Mouse (Mus musculus): ENCODE measurements around the gene Col28a1.

DNA sequence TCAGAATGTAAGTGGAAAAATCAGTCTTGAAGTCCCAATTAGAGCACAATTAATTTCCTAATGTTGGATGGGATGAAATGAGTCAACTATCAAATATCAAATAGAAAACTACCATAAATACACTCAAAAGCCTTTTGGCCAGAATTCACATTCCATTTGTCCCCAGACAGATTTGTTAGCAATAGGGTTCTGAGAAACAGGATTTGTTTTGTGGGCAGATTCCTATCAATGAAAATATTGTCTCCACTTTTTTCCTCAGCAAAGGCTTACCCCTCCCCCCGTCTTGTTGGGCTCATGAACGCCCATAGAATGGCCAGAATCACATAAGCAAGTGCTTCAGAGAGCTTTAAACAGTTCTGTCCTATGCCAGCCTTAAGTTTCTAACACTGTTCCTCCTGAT lies 32.4 kb downstream of the Col28a1 start:
- no peak for TF ChIP-seq POLR2A (IDR thresholded peaks at IDR 0.05; ENCODE audit: borderline replicate concordance, extremely low read depth, low read depth, low read length)
- no peak for TF ChIP-seq CTCF (IDR thresholded peaks at IDR 0.05; ENCODE audit: insufficient read depth, low read length)
